Mouse (Mus musculus) midbrain, embryonic 10.5 days (tissue): Measurements from ENCODE around the gene Hfe2. TPM values are rescaled to one million over a fixed set of nuclear protein-coding genes. Genes with fewer than 3 reads are reported as not detected.
A peak's percentile ranks its signal among the peaks of the same experiment; 100 is the strongest.

Experiments
- DNase-seq: peaks from one replicate; pipeline ENCODE4 v3.0.0-alpha.2; 2017; ENCODE audit warnings: low spot score
- H3K27ac ChIP-seq: fragments of 300-500 bp; sonication (generic); replicated peaks from 2 replicates; pipeline ENCODE4 v1.5.1; 2016; ENCODE audit warnings: mild to moderate bottlenecking
- H3K27me3 ChIP-seq: fragments of 300-500 bp; sonication (generic); 2 replicates; pipeline ENCODE4 v1.6.1; 2016; ENCODE audit warnings: low read depth, mild to moderate bottlenecking; ENCODE audit not compliant: poor library complexity, severe bottlenecking
- H3K36me3 ChIP-seq: fragments of 300-500 bp; sonication (generic); 2 replicates; pipeline ENCODE4 v1.6.1; 2016; ENCODE audit warnings: mild to moderate bottlenecking, moderate library complexity
- H3K4me1 ChIP-seq: fragments of 300-500 bp; sonication (generic); 2 replicates; pipeline ENCODE4 v1.6.1; 2016
- H3K4me3 ChIP-seq: fragments of 300-500 bp; sonication (generic); 2 replicates; pipeline ENCODE4 v1.5.1; 2016; ENCODE audit warnings: mild to moderate bottlenecking, moderate library complexity
- H3K9me3 ChIP-seq: fragments of 300-500 bp; sonication (generic); replicated peaks from 2 replicates; pipeline ENCODE4 v1.6.1; 2016; ENCODE audit warnings: mild to moderate bottlenecking
- WGBS: fragments of 180-500 bp; shearing (Covaris S2); methylation state at CpG from one replicate; pipeline ENCODE4 v1.1.7; 2016; 5-methylcytosine and 5-hydroxymethylcytosine counted together
- polyA plus RNA-seq: library from polyadenylated mRNA; unstranded; fragments of >200 nt; fragmentation: Nextera tagmentation; extraction: Ambion mirVana; gene quantifications from 2 replicates; pipeline ENCODE4 v1.2.1, GENCODE M21; 2016

The Hfe2 gene
- polyA plus RNA-seq, 1 experiment from 2014 or later, result 2.1 TPM

- DNase-seq, result no peak
- Histone ChIP-seq H3K9me3 (no peaks in the 10 kb centered on the region), H3K27me3 (peaks cover 55% of the 10 kb centered on the region), H3K4me3 (no peak overlapping the region), H3K36me3 (no peaks in the 10 kb centered on the region), H3K4me1 (peaks cover 25% of the 10 kb centered on the region), H3K27ac (no peak overlapping the region)
- WGBS, result 76% methylated on average over 12 of the region's 12 CpGs
These were observed 753 bp upstream of the Hfe2 start for GRCm38 (mm10) chr3:96524028-96524810.

GRCm38 (mm10) chr3:96526013-96526762 lies 1.2 kb downstream of the Hfe2 start:
- H3K27me3 ChIP-seq, result peaks cover 63% of the 10 kb centered on the region
- H3K36me3 ChIP-seq, result no peaks in the 10 kb centered on the region
- H3K9me3 ChIP-seq, result no peaks in the 10 kb centered on the region
- peaks cover 25% of the 10 kb centered on the region for H3K4me1 ChIP-seq
- H3K4me3 ChIP-seq, result peak overlapping the region; percentile 59; the same call in 1 of the 2 replicates
- WGBS, result 71% methylated on average over 11 of the region's 11 CpGs
- no peak overlapping the region for H3K27ac ChIP-seq
- DNase-seq, result no peak

GRCm38 (mm10) chr3:96526864-96527542 lies 2.0 kb downstream of the Hfe2 start:
- Histone ChIP-seq H3K9me3 (no peaks in the 10 kb centered on the region), H3K27me3 (peaks cover 63% of the 10 kb centered on the region), H3K4me1 (peaks cover 25% of the 10 kb centered on the region), H3K36me3 (no peaks in the 10 kb centered on the region), H3K4me3 (peak overlapping the region; percentile 59), H3K27ac (peak overlapping the region; percentile 65)
- 4% methylated on average over 44 of the region's 44 CpGs for WGBS
- peak; percentile 63 for DNase-seq

- 39% methylated on average over 9 of the region's 9 CpGs for WGBS
- Histone ChIP-seq H3K36me3 (no peaks in the 10 kb centered on the region), H3K9me3 (no peaks in the 10 kb centered on the region), H3K4me1 (peaks cover 25% of the 10 kb centered on the region), H3K27ac (0 out of 2 replicates have a peak overlapping the region, but pooled peaks have one; percentile 55), H3K4me3 (peak overlapping the region; percentile 59; the same call in 1 of the 2 replicates), H3K27me3 (peaks cover 63% of the 10 kb centered on the region)
- DNase-seq, result peak; percentile 23
These were observed 3.5 kb downstream of the Hfe2 start for GRCm38 (mm10) chr3:96528506-96528905.

GRCm38 (mm10) chr3:96532050-96532449 lies 7.1 kb downstream of the Hfe2 start:
- Histone ChIP-seq H3K4me1 (peaks cover 16% of the 10 kb centered on the region), H3K9me3 (no peaks in the 10 kb centered on the region), H3K4me3 (no peak overlapping the region), H3K27me3 (peaks cover 34% of the 10 kb centered on the region), H3K27ac (no peak overlapping the region), H3K36me3 (no peaks in the 10 kb centered on the region)
- DNase-seq, result no peak
- WGBS, result 63% methylated on average over 7 of the region's 7 CpGs

- H3K27ac ChIP-seq, result no peak overlapping the region
- DNase-seq, result no peak
- no peaks in the 10 kb centered on the region for H3K4me1 ChIP-seq
- H3K27me3 ChIP-seq, result peaks cover 11% of the 10 kb centered on the region
- 59% methylated on average over 2 of the region's 2 CpGs for WGBS
- no peaks in the 10 kb centered on the region for H3K9me3 ChIP-seq
- H3K4me3 ChIP-seq, result no peak overlapping the region
- H3K36me3 ChIP-seq, result no peaks in the 10 kb centered on the region
These were observed 9.3 kb downstream of the Hfe2 start for GRCm38 (mm10) chr3:96534300-96534699.

GRCm38 (mm10) chr3:96539316-96539715 lies 14.3 kb downstream of the Hfe2 start:
- WGBS, result 83% methylated on average over 2 of the region's 2 CpGs
- Histone ChIP-seq H3K4me3 (no peak overlapping the region), H3K36me3 (no peaks in the 10 kb centered on the region)

GRCm38 (mm10) chr3:96540740-96541139 lies 15.8 kb downstream of the Hfe2 start:
- Histone ChIP-seq H3K4me3 (no peak overlapping the region), H3K27me3 (peaks cover 23% of the 10 kb centered on the region; the same call in 1 of the 2 replicates), H3K27ac (no peak overlapping the region), H3K4me1 (peaks cover 12% of the 10 kb centered on the region), H3K36me3 (no peaks in the 10 kb centered on the region), H3K9me3 (no peaks in the 10 kb centered on the region)
- 30% methylated on average over 6 of the region's 6 CpGs for WGBS
- no peak for DNase-seq

More at GRCm38 (mm10) chr3:96539316-96539715, 14.3 kb downstream of the Hfe2 start:
- no peak for DNase-seq
- Histone ChIP-seq H3K4me1 (peaks cover 12% of the 10 kb centered on the region), H3K27me3 (peaks cover 23% of the 10 kb centered on the region; the same call in 1 of the 2 replicates), H3K27ac (no peak overlapping the region), H3K9me3 (no peaks in the 10 kb centered on the region)

GRCm38 (mm10) chr3:96541328-96542078 lies 16.5 kb downstream of the Hfe2 start:
- Histone ChIP-seq H3K9me3 (no peaks in the 10 kb centered on the region), H3K4me1 (peaks cover 12% of the 10 kb centered on the region), H3K27me3 (peaks cover 31% of the 10 kb centered on the region), H3K27ac (peak overlapping the region; percentile 23; the same call in 1 of the 2 replicates), H3K4me3 (no peak overlapping the region), H3K36me3 (no peaks in the 10 kb centered on the region)
- 18% methylated on average over 14 of the region's 14 CpGs for WGBS
- peak; percentile 36 for DNase-seq

GRCm38 (mm10) chr3:96542554-96542953 lies 17.6 kb downstream of the Hfe2 start:
- H3K27me3 ChIP-seq, result peaks cover 37% of the 10 kb centered on the region
- DNase-seq, result no peak
- H3K9me3 ChIP-seq, result no peaks in the 10 kb centered on the region
- WGBS, result 75% methylated on average over 8 of the region's 8 CpGs
- no peaks in the 10 kb centered on the region for H3K36me3 ChIP-seq
- H3K4me1 ChIP-seq, result peaks cover 16% of the 10 kb centered on the region
- H3K27ac ChIP-seq, result no peak overlapping the region
- H3K4me3 ChIP-seq, result no peak overlapping the region

GRCm38 (mm10) chr3:96543345-96543744 lies 18.4 kb downstream of the Hfe2 start:
- Histone ChIP-seq H3K27ac (no peak overlapping the region), H3K27me3 (peaks cover 43% of the 10 kb centered on the region), H3K9me3 (no peaks in the 10 kb centered on the region), H3K4me1 (peaks cover 20% of the 10 kb centered on the region), H3K36me3 (no peaks in the 10 kb centered on the region), H3K4me3 (no peak overlapping the region)
- 90% methylated on average over 11 of the region's 11 CpGs for WGBS
- no peak for DNase-seq

GRCm38 (mm10) chr3:96545565-96545964 lies 20.6 kb downstream of the Hfe2 start:
- 55% methylated on average over 1 of the region's 1 CpGs for WGBS
- Histone ChIP-seq H3K27ac (no peak overlapping the region), H3K4me1 (peaks cover 17% of the 10 kb centered on the region), H3K4me3 (no peak overlapping the region), H3K36me3 (no peaks in the 10 kb centered on the region), H3K27me3 (peaks cover 39% of the 10 kb centered on the region), H3K9me3 (no peaks in the 10 kb centered on the region)
- DNase-seq, result no peak
